Mouse (Mus musculus) heart, postnatal 0 days (tissue): ENCODE measurements around the gene Tmem151a.

Experiments
- CTCF ChIP-seq: IDR thresholded peaks from 2 replicates; pipeline ENCODE4 v1.5.1; 2016; ENCODE audit warnings: antibody characterized with exemption, control low read depth, low read depth
- EP300 ChIP-seq: IDR thresholded peaks from 2 replicates; pipeline ENCODE4 v1.6.1; 2016; ENCODE audit warnings: antibody characterized with exemption, low read depth

DNA sequence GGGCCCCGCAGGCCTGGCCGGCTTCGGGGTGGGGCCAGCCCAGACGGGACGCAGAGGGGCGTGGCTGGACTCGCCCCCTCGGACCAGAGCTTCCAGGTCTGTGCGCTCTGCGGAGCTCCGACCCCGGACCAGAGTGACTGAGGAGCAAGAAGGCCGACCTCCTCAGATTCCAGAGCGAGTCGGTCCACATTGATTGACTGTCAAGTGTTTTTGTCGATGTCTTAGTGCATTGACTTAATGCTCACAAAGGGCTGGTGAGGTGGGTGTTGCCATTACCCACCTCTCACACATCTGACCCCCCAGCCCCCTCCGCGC lies 33.0 kb upstream of the Tmem151a start, which contains the start of gene Klc2:
- TF ChIP-seq CTCF (no peak), EP300 (no peak)
